Mouse (Mus musculus): Measurements from ENCODE around the gene Tspan13. TPM values are rescaled to one million over a fixed set of nuclear protein-coding genes. Genes with fewer than 3 reads are reported as not detected.
A peak's percentile ranks its signal among the peaks of the same experiment; 100 is the strongest.

Gene Tspan13
- polyA plus RNA-seq, 1 experiment = 56.8 TPM

- H3K4me1 ChIP-seq = peaks cover 24% of the 10 kb centered on the region
- H3K27me3 ChIP-seq (replicated peaks) = no peaks in the 10 kb centered on the region
- no peaks in the 10 kb centered on the region for H3K9me3 ChIP-seq
- TF ChIP-seq FLI1 (IDR thresholded peaks at IDR 0.05; ENCODE audit: low read length) = no peak
- TF ChIP-seq GATA1 (IDR thresholded peaks at IDR 0.05; ENCODE audit: borderline replicate concordance, low read length) = no peak
- no peaks in the 10 kb centered on the region for H3K36me3 ChIP-seq (replicated peaks; ENCODE audit: low read length)
- no peak overlapping the region for H3K4me3 ChIP-seq (replicated peaks)
Measured at GRCm38 (mm10) chr12:36057699-36058098, 15.4 kb upstream of the Tspan13 start.

- Histone ChIP-seq H3K27me3 (replicated peaks) (no peaks in the 10 kb centered on the region), H3K4me3 (replicated peaks) (no peak overlapping the region), H3K9me3 (0 out of 2 replicates have a peak, but pooled peaks cover 2% of the 10 kb centered on the region), H3K36me3 (replicated peaks; ENCODE audit: low read length) (no peaks in the 10 kb centered on the region), H3K4me1 (peaks cover 8% of the 10 kb centered on the region)
- TF ChIP-seq GATA1 (IDR thresholded peaks at IDR 0.05; ENCODE audit: borderline replicate concordance, low read length) (no peak), FLI1 (IDR thresholded peaks at IDR 0.05; ENCODE audit: low read length) (no peak)
Measured at GRCm38 (mm10) chr12:36050276-36050675, 8.0 kb upstream of the Tspan13 start.

GRCm38 (mm10) chr12:36047593-36047992 is 5.3 kb upstream of the Tspan13 start:
- Histone ChIP-seq H3K36me3 (replicated peaks; ENCODE audit: low read length) (no peaks in the 10 kb centered on the region), H3K27me3 (replicated peaks) (peaks cover 2% of the 10 kb centered on the region), H3K4me1 (peaks cover 13% of the 10 kb centered on the region), H3K9me3 (0 out of 2 replicates have a peak, but pooled peaks cover 2% of the 10 kb centered on the region), H3K4me3 (replicated peaks) (no peak overlapping the region)
- TF ChIP-seq GATA1 (IDR thresholded peaks at IDR 0.05; ENCODE audit: borderline replicate concordance, low read length) (no peak), FLI1 (IDR thresholded peaks at IDR 0.05; ENCODE audit: low read length) (no peak)

GRCm38 (mm10) chr12:36046196-36046595 is 3.9 kb upstream of the Tspan13 start:
- no peaks in the 10 kb centered on the region for H3K36me3 ChIP-seq (replicated peaks; ENCODE audit: low read length)
- 0 out of 2 replicates have a peak, but pooled peaks cover 2% of the 10 kb centered on the region for H3K9me3 ChIP-seq
- H3K27me3 ChIP-seq (replicated peaks) = peaks cover 2% of the 10 kb centered on the region
- H3K4me3 ChIP-seq (replicated peaks) = no peak overlapping the region
- H3K4me1 ChIP-seq = peaks cover 22% of the 10 kb centered on the region
- TF ChIP-seq GATA1 (IDR thresholded peaks at IDR 0.05; ENCODE audit: borderline replicate concordance, low read length) (no peak), FLI1 (IDR thresholded peaks at IDR 0.05; ENCODE audit: low read length) (no peak)

- H3K4me3 ChIP-seq (replicated peaks) = peak overlapping the region; percentile 51
- H3K36me3 ChIP-seq (replicated peaks; ENCODE audit: low read length) = no peaks in the 10 kb centered on the region
- TF ChIP-seq GATA1 (IDR thresholded peaks at IDR 0.05; ENCODE audit: borderline replicate concordance, low read length) (no peak), FLI1 (IDR thresholded peaks at IDR 0.05; ENCODE audit: low read length) (no peak)
- H3K4me1 ChIP-seq = peaks cover 36% of the 10 kb centered on the region
- peaks cover 2% of the 10 kb centered on the region for H3K27me3 ChIP-seq (replicated peaks)
- 0 out of 2 replicates have a peak, but pooled peaks cover 2% of the 10 kb centered on the region for H3K9me3 ChIP-seq
Measured at GRCm38 (mm10) chr12:36044691-36045090, 2.4 kb upstream of the Tspan13 start.

- H3K4me3 ChIP-seq (replicated peaks) = peak overlapping the region; percentile 98
- TF ChIP-seq GATA1 (IDR thresholded peaks at IDR 0.05; ENCODE audit: borderline replicate concordance, low read length) (no peak), FLI1 (IDR thresholded peaks at IDR 0.05; ENCODE audit: low read length) (no peak)
Measured at GRCm38 (mm10) chr12:36041703-36042347, 475 bp downstream of the Tspan13 start.

GRCm38 (mm10) chr12:36041281-36041589 is 1.1 kb downstream of the Tspan13 start:
- peak overlapping the region; percentile 98 for H3K4me3 ChIP-seq (replicated peaks)
- H3K36me3 ChIP-seq (replicated peaks; ENCODE audit: low read length) = peaks cover 7% of the 10 kb centered on the region
- no peaks in the 10 kb centered on the region for H3K9me3 ChIP-seq
- H3K4me1 ChIP-seq = peaks cover 47% of the 10 kb centered on the region
- H3K27me3 ChIP-seq (replicated peaks) = peaks cover 2% of the 10 kb centered on the region
- TF ChIP-seq FLI1 (IDR thresholded peaks at IDR 0.05; ENCODE audit: low read length) = no peak
- no peak for TF ChIP-seq GATA1 (IDR thresholded peaks at IDR 0.05; ENCODE audit: borderline replicate concordance, low read length)

More at GRCm38 (mm10) chr12:36041703-36042347, 475 bp downstream of the Tspan13 start:
- H3K27me3 ChIP-seq (replicated peaks) = peaks cover 2% of the 10 kb centered on the region
- peaks cover 45% of the 10 kb centered on the region for H3K4me1 ChIP-seq
- no peaks in the 10 kb centered on the region for H3K9me3 ChIP-seq
- peaks cover 2% of the 10 kb centered on the region for H3K36me3 ChIP-seq (replicated peaks; ENCODE audit: low read length)

- H3K4me3 ChIP-seq (replicated peaks) = peak overlapping the region; percentile 98
- TF ChIP-seq GATA1 (IDR thresholded peaks at IDR 0.05; ENCODE audit: borderline replicate concordance, low read length) = no peak
- no peak for TF ChIP-seq FLI1 (IDR thresholded peaks at IDR 0.05; ENCODE audit: low read length)
- peaks cover 12% of the 10 kb centered on the region for H3K36me3 ChIP-seq (replicated peaks; ENCODE audit: low read length)
Measured at GRCm38 (mm10) chr12:36040571-36041280, 1.6 kb downstream of the Tspan13 start.

GRCm38 (mm10) chr12:36039541-36040084 is 2.7 kb downstream of the Tspan13 start:
- no peak for TF ChIP-seq FLI1 (IDR thresholded peaks at IDR 0.05; ENCODE audit: low read length)
- TF ChIP-seq GATA1 (IDR thresholded peaks at IDR 0.05; ENCODE audit: borderline replicate concordance, low read length) = no peak
- peaks cover 13% of the 10 kb centered on the region for H3K36me3 ChIP-seq (replicated peaks; ENCODE audit: low read length)
- H3K9me3 ChIP-seq = no peaks in the 10 kb centered on the region
- H3K27me3 ChIP-seq (replicated peaks) = peaks cover under 1% of the 10 kb centered on the region
- H3K4me3 ChIP-seq (replicated peaks) = peak overlapping the region; percentile 88
- H3K4me1 ChIP-seq = peaks cover 53% of the 10 kb centered on the region

More at GRCm38 (mm10) chr12:36040571-36041280, 1.6 kb downstream of the Tspan13 start:
- H3K27me3 ChIP-seq (replicated peaks) = peaks cover 2% of the 10 kb centered on the region
- H3K4me1 ChIP-seq = peaks cover 48% of the 10 kb centered on the region
- H3K9me3 ChIP-seq = no peaks in the 10 kb centered on the region

GRCm38 (mm10) chr12:36036776-36037175 is 5.5 kb downstream of the Tspan13 start:
- H3K9me3 ChIP-seq = no peaks in the 10 kb centered on the region; the same call in 1 of the 2 replicates
- TF ChIP-seq GATA1 (IDR thresholded peaks at IDR 0.05; ENCODE audit: borderline replicate concordance, low read length) (no peak), FLI1 (IDR thresholded peaks at IDR 0.05; ENCODE audit: low read length) (no peak)
- H3K27me3 ChIP-seq (replicated peaks) = no peaks in the 10 kb centered on the region
- peaks cover 58% of the 10 kb centered on the region for H3K4me1 ChIP-seq
- peak overlapping the region; percentile 46 for H3K4me3 ChIP-seq (replicated peaks)
- peaks cover 27% of the 10 kb centered on the region for H3K36me3 ChIP-seq (replicated peaks; ENCODE audit: low read length)
